Mouse (Mus musculus): ENCODE measurements at regions not wholly inside any gene's neighbourhood (a gene's known extent, or its start where the extent isn't known, plus 50 kb on each side); places are given as distances from the start of the nearest gene placed in this dataset.

DNA sequence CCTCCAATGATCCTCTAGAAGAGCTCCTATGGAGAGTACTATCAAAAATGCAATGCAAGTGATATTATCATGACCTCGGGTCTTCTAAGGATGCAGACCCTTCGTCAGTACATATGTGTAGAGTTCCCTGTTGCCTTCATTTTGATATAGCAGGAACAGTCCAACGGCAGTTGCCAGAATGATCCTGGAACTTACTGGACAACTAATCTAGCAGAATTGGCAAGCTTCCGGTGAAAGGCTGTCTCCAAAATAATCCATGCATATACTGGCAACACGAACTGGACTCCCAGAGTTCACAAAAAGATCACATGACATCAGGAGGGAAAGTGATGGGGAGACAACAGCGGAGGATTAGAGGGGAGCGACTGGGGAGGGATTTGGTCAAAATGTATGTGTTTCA is 253.6 kb upstream of the Mgmt start:
- no peak for DNase-seq (ENCODE audit: low spot score in 2 of 2)

DNA sequence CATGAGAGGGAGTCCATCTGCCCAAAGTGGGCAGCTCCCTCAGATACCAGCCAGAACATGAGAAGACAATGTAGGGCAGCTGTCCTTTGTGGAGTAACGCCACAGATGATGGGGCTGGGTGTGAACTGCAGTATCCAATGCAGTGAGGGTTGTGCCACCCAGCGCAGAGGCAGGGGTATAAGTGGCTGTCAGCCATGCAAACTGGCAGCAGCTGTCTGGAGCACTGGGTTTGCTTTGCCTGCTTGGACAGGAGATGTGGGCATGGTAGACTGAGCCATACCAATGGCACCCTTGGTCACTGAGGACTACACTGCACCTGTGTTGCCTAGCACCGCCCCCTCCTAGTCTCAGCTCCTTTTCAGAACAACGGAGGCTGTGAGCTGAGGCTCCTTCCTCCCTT is 244.6 kb upstream of the Mgmt start:
- no peak for DNase-seq (ENCODE audit: low spot score in 2 of 2)

DNA sequence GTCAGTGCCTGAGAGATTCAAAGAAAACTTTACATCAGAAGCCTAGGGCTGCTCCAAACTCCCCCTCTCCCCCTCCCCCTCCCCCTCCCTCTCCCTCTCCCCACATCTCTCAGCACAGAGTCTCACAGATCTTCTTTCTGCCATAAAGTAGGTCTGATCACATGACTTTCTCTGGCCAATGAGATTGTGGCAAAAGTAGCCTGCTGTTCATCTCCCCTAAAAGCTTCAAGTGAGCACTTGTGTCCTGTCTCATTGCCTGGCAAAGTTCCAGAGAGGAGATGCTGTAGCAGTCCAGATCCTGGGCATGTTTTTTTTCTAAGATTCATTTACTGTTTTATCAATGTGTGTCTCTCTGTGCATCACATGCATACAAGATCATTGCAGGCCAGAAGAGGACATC is 234.5 kb upstream of the Mgmt start:
- no peak for DNase-seq (ENCODE audit: low spot score in 2 of 2)

DNA sequence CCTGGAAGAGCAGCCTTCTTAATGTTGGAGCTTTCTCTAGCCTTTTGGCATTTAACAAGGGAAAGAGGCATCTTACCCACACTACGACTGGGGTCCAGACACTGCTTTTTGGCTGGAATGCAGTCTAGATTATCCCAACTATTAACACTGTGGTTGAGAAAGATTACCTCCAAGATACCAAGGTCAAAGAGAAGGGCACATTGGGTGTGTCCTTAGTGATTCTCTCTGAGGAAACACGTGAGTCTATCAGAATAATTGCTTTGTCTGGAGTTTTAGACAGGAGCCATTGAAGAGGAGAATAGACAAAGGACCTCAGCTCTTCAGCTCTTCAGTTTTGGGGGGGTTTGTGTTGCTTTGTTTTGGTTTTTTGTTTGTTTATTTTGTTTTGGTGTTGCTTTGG is 234.0 kb upstream of the Mgmt start:
- no peak for DNase-seq (ENCODE audit: low spot score in 2 of 2)

DNA sequence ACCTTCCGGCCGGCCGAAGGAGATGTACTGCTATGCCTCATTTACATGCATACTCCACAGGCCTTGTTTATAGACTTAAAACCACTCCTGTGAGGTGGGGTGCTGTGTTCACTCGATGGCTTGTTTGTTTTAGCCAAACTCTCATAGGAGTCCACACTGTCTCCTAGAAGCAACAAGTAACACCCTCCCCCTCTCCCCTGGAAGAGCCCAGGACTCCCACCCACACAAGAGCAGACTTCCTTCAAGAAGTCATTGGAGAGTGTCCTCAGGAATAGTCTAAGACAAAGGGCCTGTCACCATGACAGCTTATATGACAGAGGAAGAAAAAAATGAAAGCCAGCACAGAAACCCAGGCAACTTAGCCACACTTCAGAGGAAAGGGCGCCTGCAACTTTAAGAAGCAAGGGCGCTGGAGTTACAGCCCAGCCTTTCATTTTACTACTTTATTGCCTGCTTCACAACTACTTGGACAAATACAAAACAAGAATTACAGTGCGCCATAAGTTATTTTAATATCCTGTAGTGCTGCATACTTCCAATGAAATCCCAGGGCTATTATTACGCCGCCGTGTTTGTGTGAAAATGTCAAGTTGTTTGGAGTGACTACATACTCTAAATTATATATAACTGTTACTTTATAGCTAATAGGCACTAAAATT is 229.9 kb upstream of the Mgmt start:
- no peak for DNase-seq (ENCODE audit: low spot score in 2 of 2)

DNA sequence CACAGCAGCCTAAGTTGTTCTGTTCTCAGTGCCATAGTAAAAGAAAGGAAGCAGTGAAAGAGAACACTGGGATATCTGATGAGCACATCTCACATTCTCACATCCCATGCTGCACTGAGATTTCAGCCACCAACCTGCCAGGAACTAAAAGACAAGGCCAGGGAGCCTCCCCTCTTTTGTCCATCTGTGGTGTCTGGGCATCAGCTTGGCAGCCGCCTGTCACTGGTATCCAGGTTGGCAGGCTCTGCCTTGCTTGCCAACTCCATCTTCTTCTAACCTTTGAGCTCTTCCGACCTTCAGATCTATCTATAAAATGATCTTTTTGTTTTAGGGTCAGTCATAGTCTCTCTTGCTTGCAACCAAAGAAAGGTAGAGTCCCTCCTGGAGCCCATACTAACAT is 228.5 kb upstream of the Mgmt start:
- no peak for DNase-seq (ENCODE audit: low spot score in 2 of 2)

DNA sequence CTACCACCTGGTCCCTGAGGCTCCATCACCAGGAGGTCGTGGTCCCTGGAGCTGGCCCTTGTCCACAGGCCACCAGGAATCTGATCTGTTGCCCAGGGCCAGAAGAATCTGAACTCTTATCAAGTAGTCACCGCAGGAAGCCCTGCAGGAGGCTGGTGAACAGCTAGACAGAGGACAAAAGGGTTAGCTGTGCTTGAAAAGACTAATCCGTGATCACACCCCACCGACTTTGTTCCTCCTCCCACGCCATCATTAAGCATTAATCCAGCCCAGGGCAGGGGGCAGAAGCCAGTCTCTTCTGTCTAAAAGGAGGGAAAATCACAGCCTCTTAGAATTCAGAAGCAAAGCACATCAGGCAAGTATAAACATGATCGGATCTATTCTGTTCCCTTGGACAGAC is 227.7 kb upstream of the Mgmt start:
- DNase-seq (ENCODE audit: low spot score in 2 of 2), result no peak

DNA sequence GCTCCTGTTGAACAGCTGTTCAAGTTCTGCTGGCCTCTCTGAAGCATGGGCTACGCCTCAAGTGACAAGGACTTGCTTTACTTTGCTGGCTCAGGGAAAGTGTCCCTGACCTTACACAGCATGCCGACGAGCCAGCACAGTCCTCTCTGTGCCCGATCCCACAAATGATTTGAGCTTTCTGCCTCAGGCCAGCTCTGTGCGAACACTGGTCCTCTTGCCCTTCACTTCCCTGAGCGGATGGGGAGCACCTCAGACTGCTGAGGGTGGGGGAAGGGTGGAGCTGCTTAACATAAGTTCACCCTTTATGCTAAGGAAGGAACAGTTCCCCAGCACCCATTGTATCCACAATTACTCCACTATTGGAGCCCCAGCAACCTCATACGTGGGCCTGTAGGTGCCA is 223.7 kb upstream of the Mgmt start:
- no peak for DNase-seq (ENCODE audit: low spot score in 2 of 2)

DNA sequence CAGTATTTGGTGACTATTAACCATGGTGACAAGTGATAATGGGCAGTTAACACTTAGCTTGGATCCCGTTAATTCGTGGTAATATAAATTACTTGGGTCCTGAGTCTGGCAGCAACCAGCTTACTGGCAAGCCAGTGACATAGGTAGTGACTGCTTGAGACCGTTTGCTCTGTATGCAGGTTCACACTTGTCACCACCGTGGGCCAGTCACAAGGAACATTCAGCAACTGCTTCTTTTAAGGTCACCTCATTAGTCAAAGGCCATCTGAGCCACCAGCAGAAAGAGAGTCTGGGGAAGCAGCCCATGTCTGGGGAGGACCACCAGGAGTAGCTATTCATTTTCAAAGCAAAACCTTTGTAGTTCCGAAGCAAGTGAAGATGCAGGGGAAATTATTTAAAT is 220.3 kb upstream of the Mgmt start:
- no peak for DNase-seq (ENCODE audit: low spot score in 2 of 2)

DNA sequence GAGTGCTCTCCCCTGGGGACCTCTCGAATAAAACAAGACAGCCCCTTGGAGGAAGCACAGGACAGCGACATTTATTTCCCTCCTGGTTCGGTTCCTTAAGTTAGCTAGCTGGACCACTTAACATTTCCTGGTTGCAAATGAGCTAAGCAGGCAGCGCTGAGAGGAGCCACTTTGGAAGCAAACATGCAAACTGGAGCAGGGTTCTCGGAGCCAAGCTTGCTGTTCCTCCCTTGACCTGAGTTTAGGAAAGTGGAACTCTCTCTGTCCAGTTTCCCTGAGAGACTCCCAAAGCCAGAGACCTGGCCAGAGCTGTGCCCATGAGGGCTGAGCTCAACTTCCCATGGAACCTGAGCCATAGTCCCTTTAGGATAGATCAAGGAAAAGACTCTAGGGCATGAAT is 219.4 kb upstream of the Mgmt start:
- DNase-seq (ENCODE audit: low spot score in 2 of 2), result no peak

DNA sequence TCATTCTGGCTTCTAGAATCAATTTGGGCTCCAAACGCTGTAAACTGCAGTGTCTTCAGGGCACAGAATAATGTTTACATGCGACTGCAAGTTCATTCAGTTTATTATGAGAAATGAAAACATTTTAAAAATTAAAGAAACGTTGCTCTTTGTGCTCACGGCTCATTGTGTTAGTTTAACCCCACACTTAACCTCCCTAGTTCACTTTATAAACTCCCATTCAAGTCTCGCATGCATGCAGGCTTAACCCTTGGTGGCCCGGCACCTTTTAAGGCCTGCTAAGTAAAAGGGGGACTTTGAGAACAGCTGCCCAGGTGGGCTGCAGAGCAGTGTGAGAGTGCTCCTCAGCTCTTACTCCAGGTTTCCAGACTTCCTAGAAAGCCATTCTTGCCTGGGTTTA is 218.3 kb upstream of the Mgmt start:
- DNase-seq (ENCODE audit: low spot score in 2 of 2), result no peak

DNA sequence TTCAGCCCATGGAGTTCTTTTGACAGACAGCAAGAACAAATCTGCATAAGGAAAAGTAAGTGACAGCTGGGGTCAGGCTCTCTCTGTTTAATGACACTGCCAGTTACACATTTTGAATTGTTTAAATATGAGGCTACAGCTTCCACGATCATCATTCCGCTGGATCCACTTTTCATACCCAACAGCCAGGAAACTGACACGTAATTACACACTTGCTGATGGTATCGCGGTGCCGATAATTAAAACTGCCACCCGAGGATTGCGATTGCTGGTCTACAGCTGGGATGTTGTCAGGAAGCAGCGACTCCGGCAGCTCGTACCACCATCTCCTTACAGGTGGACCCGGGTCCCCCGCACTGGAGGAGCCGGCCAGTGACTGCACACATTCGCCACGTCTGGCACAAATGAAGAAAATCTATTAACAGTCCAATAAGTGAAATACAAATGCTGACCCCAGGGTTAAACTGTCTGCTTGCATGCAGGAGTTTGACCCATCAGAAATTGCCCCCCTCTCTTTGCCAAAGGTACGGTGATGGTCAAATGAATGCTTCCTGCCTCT is 217.3 kb upstream of the Mgmt start:
- DNase-seq (ENCODE audit: low spot score in 2 of 2), result no peak

DNA sequence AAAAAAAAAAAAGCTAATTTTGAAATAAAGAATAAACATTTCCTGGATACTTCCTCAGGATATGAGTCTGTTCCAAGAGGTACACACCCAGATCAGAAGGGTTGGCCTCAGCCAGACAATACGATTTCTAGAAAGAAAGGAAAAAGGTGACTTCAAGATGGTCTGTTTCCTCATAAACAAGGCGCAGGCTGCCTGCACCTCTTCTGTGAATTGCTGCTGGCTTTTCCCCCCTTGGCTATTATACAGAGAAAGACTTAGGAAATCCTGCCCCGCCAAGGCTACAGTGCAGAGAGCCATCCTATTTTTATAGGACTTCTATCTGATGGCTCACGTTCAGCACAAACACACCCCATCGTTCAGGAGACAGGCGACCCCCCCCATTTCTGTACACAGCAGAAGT is 204.8 kb upstream of the Mgmt start:
- no peak for DNase-seq (ENCODE audit: low spot score in 2 of 2)

DNA sequence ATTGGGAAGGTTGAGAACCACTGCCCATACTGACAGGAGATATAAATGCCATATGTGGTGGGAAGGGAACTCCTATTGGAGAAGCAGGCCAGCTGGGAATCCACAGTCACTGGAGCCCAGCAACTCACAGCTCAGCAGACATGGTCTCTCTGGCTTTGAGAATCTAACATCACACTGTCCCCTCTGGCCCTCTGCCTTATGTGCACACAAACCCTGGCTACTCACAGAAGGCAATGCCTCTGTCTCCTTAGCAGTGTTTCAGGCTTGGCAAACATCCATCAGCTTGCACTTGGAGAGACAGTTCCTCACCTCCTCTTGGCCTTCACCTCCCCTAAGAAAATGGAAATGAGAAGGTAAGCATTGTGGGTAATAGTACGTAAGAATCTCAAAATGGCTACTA is 188.2 kb upstream of the Mgmt start:
- DNase-seq (ENCODE audit: low spot score in 2 of 2), result no peak

DNA sequence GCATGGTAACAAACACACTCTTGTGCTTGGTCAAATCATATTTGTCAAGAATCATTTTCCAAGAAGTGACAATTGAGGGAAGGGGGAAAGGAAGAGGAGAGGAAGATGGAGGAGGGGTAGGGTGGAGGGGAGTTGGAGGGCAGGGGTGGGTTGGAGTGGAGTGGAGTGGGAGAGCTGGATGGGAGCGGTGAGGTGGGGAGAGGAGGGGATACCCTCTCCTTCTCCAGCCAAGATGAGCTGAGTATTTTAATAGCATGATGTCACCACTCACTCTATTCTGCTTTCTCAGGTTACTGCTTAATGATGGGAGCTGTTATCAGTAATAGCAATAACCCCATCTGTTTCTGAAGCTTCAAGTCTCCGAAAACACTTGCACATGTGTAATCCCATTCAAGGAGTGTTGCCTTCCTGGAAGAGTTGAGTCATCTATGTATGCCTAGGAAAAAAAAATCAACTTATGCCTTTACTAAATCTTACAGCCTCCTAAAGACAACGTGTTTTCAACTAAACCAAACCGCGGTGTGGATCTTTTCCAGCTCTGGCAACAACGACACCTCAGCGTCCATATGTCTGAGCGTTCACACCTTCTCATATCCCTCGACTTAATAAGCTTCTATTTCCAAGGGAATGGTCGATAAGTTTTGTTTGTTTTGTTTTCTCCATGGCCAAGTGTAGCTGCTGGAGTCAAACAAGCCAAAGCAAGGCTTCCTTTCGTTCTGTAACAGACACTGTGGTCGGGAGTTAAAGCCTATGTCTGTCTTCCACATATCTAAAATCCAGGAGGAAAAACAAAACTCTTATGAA is 187.0 kb upstream of the Mgmt start:
- DNase-seq (ENCODE audit: low spot score in 2 of 2), result no peak

DNA sequence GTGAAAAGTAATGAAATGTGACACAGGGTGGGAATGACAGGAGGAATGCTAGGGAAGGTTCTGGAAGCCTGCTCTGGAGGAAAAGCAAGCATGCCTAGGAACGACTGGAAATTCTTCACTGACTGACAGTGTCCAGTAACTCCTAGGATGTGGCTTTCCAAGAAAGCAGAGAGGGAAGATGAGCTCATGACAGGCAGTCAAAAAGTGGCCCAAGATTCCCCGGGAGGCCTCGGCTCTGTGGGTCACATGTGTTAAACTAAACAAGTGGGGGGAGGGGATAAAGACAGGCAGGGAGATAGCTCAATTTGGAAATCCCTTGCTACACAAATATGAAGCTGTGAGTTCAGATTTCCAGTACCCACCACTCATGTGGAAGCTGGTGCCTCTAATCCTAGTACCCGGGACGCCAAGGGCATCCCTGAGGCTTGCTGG is 186.4 kb upstream of the Mgmt start:
- DNase-seq (ENCODE audit: low spot score in 2 of 2), result no peak

DNA sequence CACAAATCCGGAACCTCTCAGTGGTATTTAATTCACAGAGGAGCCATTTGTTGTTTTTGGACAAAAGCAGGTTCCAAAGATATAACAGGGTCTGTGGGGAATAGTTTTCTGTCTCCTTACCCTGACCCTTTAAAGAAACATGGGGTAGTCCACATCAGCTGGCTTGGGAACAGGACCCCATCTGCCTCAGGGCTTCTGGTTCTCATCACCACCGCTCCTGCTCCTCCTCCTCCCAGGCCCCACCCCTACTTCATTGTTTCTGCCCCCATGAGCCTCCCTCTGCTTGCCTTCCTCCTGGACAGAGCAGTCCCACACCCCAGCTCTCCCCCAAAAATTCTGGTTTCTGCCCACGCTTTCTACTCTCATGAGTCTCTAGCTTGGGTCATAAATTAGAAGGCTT is 183.8 kb upstream of the Mgmt start:
- DNase-seq (ENCODE audit: low spot score in 2 of 2), result no peak

DNA sequence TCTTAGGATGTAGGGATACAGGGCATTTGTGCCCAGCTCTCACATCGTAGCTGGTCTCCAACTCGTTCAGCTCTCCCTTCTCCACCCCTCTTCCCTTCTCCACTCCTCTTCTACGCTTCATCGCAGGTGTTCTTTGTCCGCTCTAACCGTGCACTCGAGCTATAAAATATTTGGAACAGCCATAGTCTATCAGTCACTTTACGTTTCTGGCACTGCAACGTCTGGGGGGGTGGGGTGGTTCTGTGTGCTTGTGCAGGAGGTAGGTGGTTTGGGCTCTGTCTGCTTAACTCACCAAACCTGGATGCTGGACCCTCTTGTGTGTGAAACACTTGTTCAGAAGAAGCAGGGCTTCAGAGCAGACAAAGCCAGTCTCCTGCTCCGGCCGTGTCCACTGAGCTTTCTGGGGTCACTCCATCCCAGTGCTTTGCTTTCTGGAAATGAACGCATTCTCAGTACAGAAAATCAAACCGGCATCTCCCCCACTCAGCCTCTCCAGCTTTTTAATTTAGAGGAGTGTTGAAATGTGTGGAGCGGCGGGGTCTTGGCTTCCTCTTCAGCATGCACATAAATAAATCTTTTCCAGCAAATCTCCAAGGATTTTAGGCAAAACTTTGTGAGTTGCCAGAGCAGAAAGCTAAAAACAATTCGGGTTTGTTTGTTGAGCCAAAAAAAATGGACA is 181.3 kb upstream of the Mgmt start:
- no peak for DNase-seq (ENCODE audit: low spot score in 2 of 2)

DNA sequence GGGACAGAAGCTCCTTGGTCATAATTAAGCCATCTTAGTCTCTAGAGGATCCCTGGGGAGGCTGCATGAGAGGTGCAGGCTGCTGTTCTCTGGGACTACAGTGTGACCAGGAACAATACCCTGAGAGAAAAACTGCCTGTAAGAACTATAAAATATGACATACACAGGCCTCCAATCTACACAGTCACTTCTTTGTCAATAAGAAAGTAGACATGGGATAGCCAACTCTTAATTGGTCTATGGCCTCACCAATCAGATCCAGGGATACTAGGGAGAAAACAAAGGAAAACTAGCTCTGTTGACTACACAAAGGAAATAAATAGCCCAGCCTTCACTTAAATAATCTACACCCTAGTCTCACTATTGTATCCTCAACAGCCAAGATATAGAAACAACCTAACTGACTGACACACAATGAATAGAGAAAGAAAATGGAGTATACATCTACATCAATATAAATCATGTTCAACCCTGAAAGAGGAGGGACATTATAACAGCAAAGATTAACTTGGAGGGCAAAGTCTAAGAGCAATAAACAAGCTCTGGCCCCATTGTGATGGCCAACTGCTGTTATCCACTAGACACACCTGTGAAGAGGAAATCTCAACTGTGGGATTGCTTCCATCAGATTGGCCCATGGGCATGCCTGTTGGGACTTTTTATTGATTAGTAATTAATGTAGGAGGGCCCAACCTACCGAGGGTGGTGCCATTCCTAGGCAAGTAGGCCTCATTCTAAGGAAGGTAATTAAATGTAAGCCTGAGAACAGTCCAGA is 166.6 kb upstream of the Mgmt start:
- no peak for DNase-seq (ENCODE audit: low spot score in 2 of 2)

DNA sequence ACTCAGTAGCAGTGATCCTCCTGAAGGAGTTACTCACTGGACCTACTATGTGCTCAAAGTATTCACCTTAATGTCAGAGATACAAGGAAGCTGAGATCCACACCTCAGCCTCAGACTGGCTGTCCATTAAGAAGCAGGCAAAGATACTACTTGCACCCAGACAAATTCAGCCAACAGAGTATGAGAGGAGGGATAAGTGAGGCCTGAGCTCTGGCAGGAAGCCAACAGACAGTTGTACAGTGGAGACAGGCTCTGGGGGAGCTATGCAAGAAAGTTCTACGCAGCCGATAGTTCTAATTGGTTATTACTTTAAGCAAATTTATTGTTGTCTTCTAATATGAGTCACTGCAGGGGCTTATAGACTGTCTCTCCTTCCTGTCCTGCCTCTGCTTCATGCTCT is 152.2 kb upstream of the Mgmt start:
- no peak for DNase-seq (ENCODE audit: low spot score in 2 of 2)

DNA sequence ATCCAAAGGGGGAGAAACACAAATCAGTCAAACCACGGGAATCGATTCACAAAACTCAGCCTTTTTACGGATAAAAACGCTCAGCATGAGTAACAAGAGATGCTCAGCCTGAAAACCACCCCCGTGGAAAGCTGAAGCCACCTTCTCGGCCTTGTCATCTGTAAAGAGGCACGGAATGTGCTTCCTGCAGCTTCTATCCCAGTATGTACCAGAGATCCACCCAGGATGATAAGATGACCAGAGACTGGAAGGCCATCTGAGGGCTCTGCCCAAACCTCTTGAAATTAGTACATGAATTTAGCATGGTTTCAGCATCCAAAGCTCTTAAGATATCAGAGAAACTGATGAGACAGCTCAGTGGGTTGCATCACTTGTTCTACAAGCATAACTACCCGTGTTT is 149.0 kb upstream of the Mgmt start:
- no peak for DNase-seq (ENCODE audit: low spot score in 2 of 2)

DNA sequence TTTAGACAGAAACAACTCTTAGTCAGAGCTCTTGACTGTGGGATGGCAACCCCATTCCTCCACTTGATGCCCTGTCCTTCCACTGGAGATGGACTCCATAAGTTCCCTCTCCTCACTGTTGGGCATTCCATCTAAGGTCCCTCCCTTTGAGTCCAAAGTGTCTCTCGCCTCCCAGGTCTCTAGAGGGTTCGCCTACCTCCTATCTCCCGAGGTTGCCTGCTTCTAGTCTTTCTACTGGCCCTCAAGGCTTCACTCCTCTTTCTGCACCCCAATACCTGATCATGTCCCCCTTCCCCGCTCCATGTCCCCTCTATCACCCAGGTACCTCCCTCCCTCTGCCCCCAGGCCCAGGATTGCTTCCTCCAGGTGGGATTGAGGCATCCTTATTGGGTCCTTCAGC is 142.9 kb upstream of the Mgmt start:
- no peak for DNase-seq (ENCODE audit: low spot score in 2 of 2)
